Mouse (Mus musculus) kidney, postnatal 10 days (tissue): ENCODE results near the gene Plekhg2.

Experiments used
- DNase-seq: peaks from one replicate; pipeline ENCODE4 v3.0.0; 2021; ENCODE audit warnings: mixed read lengths

Gene Plekhg2

DNA sequence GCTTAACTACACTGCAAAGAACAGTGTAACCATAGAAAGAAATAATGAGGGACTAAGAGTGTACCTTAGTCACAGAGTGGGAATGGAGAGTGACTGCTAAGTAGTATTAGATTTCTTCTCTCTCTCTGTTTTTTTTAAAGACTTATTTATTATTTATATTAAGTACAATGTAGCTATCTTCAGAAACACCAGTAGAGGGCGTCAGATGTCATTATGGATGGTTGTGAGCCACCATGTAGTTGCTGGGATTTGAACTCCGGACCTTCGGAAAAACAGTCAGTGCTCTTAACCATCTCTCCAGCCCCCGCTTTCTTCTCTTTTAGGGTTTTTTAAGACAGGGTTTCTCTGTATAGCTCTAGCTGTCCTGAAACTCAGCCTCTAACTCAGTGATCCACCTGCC, 45.9 kb downstream of the Plekhg2 start:
- no peak for DNase-seq

DNA sequence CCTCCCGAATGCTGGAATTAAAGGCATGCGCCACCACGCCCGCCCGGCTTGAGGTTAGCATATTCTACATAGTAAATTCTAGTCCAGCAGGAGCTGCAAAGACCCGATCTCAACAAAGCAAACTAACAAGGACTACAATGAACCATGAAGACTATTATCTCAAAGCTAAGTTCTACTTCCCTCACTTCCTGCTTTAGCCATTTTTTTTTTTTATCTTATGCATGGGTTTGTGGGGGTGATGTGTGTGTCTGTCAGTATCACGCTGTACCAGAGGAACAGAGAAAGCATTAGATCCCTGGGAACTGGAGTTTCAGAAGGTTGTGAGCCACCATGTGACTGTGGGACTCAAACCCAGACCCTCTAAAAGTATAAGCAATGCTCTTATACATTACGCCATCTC, 47.1 kb downstream of the Plekhg2 start:
- DNase-seq: no peak

DNA sequence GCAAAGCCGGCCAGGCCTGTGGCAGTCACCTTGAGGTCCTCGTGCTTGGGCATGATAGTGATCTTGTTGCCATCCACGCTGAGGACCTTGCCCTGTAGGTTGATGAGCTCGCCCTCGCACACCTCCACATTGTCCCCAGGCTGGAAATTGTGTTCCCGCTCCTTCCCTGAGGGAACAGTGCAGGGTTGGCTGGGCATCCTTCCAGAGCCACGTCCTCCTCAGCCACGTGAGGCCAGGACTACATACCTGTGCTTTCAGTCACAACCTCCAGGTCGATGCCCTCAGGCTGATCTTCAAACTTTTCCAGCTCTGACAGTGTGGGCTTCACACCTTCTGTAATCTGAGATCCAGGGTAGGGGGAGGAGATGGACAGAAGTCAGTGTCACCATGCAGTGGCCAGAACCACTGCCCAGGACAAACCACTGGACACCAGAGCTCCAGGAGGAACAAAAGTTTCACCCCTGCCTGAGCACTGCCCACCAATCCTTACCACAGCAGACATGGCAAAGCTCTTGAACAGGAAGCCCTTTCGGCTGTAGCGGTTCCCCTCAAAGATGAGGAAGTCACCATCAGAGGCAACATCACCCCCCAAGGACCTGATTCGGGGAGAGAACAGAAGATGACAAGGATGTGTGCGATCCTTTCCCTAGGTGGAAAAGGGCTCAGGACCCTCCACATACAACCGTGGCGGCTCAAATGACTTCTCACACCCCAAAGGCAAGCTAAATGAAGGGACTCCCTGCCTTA, 50.3 kb downstream of the Plekhg2 start:
- DNase-seq: no peak

DNA sequence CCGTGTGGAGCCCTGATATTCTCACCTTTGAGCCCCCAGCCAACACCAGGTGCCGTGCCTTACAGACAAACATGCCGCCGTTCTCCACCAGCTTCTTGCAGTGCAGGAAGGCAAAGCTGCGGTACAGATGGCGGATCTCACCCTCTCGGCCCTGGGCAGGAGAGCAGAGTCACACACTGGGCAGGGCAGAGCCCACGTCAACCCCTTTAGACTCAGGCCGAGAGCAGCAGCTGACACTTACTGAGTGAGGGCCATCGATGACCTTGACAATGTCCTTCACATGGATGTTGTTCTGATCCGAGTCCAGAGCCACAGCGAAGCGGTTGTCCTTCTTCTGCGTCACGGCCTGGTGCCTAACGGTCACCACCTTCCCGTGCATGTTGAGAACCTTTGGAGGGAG, 53.7 kb downstream of the Plekhg2 start:
- no peak for DNase-seq

DNA sequence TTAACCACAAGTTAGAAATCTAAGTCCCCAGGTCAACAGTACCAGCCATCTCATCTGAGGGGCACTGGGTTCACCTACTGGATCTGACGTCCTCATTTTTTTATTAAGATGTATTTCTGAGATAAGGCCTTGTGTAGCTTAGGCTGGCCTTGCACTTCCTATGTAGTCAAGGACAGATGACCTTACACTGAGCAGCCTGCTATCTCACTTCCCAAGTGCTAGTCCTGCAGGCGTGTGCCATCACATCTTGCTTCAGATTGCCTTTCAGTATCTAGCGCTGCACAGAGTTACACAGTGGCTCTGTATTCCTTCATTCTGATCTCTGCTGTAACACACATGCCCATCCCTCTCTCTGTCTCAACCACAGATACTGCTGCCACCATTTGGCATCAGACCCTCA, 54.4 kb downstream of the Plekhg2 start:
- DNase-seq: no peak

DNA sequence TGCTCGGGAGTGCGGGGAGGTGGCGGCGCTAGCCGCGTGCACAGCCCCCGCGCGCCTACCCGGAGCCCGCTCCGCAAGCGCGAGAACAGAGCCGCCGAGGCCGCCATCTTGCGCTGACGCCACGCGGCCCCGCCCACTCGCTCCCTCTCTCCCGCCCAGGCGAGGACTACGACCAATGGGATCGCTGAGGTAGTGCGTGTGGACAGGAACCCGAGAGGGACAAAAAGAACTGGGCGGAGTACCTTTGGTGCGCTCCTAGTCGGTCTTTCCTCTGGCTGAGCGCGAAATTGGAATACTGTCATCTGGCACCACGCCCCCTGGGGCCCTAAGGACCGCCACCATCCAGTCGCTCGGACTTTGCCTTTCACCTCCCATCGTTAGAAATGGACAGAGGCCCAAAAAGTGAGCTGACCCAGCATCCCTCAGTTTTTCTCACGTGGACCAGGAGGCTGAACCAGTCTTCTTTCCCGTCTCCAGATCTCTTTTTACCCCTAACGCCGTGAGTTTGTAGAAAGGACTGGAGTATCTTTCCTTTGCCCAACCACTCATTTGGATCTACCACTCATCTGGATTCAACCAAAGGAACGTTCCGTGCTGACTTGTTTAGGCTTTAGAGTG, 60.4 kb downstream of the Plekhg2 start, which contains the start of gene Timm50:
Gene Timm50 (minus strand): TSS at position 147 of the 618 bp plus-strand sequence.
- peak; percentile 99 for DNase-seq

DNA sequence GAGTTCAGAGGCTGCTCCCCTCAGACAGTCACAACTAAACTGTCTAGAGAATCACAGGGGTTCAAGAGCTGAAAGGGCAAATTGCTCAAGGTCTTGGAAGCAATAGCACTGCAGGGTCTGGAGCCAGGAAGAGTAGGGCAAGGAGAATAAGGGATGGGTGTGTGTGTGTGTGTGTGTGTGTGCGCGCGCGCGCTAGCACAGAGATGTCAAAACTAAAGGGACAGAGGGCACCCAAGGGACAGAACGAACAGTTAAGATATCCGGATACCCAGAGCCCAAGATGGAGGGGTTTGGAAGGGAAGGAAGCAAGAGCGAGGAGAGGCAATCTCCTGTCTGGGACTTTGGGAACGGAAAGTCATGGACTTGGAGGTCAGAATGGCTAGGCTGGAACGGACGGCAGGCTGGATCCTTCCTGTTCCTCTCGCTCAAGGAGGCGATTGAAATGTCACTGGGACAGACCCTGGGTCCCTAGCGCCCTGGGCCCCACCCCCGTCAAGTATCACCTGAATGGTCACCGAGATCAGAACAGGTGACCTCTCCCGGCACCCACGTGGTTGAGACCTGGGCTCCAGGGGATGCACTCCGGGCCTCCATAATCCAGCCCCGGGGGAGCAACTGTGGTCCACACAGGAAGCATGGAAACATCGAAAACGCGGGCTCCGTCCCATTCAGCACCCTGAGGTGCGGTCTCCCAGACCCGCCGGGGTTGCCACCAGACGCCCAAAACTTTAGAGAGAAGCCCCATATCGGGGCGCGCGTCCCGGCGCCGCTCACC, 61.1 kb downstream of the Plekhg2 start:
- no peak for DNase-seq

DNA sequence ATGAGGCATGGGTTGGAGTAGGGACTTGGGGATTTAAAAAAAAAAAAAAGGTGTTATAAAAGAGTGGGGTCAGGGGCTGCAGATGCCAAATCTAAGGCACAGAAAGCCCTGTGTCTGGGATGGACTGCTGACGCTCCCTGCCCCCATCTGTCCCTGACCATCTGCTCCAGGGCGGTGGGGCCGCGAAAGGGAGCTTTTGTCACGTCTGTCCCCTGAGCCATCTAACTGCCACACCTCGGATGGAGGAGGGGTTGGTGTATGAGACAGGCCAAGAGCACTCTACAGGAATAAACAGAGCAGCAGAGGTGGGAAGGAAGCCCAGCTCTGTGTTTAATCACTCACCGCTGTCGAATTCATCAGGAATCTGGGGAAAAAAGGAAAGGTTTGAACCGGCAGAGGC, 62.7 kb downstream of the Plekhg2 start:
- DNase-seq: no peak
